Mouse (Mus musculus): Measurements from ENCODE around the gene Gp1bb. TPM values are rescaled to one million over a fixed set of nuclear protein-coding genes. Genes with fewer than 3 reads are reported as not detected.

The Gp1bb gene
- polyA plus RNA-seq, 1 experiment from 2014 or later = 11.1 TPM

DNA sequence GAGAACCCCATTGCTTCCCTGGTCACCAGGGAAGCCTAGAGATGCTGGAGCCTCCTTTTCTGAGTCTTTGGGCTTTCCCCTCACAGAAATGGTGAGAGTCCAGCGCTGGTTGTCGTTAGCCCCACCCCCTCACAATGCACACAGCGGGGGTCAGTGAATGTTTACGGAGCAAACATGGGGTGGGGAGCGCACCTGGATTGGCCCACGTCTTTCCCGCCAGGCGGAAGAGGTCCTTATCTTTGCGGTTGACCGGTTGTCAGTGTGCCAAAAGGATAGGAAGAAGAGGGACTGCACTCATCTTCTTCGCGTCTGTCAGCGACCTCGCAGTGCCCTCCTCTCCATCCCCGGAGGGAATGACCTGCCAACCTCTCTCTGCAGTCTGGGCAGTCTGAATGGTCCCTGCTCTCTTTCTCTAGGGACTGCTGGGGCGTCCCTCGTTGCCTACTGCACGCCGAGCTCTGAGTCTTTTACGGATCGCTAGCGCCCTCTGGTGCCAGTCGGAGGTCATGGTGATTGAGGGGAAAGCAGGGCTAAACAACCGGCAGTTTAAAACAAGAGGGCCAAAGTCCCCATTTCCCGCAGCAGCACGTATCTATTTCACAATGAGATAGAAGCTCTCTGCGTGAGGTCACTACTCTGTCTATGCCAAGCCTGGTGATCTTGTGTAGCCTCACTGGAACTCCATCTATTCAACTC lies 4.7 kb downstream of the Gp1bb start:
- Histone ChIP-seq H3K4me3 (peak overlapping the region; percentile 27), H3K27me3 (peaks cover 80% of the 10 kb centered on the region), H3K27ac (no peak overlapping the region), H3K36me3 (peaks cover 6% of the 10 kb centered on the region), H3K9me3 (replicated peaks) (no peaks in the 10 kb centered on the region), H3K4me1 (peaks cover 20% of the 10 kb centered on the region), H3K9ac (peak overlapping the region; percentile 32; the same call in 1 of the 2 replicates), H3K4me2 (replicated peaks) (peak overlapping the region; percentile 50)
- peak; percentile 55 for ATAC-seq (ENCODE audit: low FRiP score)
- WGBS = 2% methylated on average over 27 of the region's 27 CpGs

DNA sequence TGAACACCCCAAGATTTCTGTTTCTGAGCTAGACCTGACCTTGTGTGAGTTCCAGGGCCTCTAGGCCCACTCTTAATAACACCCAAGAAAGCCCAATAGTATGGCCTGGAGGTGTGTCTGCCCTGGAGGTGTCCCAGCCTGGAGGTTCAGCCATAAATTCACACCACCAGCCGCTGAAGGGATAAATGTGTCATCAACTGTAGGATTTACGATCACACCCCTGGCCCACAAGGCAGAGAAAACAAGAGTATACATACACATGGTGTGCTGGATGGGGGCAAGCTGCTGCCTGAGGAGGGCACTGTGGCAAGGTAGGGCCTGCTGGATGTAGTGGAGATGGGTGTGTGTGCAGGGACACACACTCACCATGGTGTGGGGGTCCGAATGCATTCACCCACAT lies 8.9 kb downstream of the Gp1bb start:
- Histone ChIP-seq H3K27me3 (peaks cover 67% of the 10 kb centered on the region), H3K4me1 (peaks cover 26% of the 10 kb centered on the region), H3K9me3 (replicated peaks) (no peaks in the 10 kb centered on the region), H3K27ac (no peak overlapping the region), H3K4me2 (replicated peaks) (no peak overlapping the region), H3K36me3 (no peaks in the 10 kb centered on the region), H3K9ac (no peak overlapping the region), H3K4me3 (no peak overlapping the region)
- WGBS = 85% methylated on average over 3 of the region's 3 CpGs
- ATAC-seq (ENCODE audit: low FRiP score) = no peak

DNA sequence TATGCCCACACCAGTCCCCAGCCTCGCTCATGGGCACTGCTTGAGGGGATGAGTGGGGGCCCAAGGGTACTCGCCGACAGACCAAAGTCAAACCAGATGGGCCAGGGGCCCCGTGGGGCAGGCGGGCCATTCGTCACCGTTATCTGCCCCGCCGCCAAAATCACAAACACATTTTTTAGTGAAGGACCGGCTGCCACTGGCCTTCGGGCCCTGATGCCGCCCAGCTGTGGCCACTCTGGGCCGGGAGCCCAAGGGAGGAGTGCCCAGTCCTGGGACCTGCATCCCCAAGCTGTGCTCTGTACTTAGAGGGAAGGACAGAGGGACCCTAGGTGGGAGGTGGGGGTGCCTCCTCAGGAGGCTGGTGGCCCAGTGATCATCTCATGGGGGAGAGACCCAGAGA lies 10.5 kb downstream of the Gp1bb start:
- H3K9me3 ChIP-seq (replicated peaks) = no peaks in the 10 kb centered on the region
- 0 out of 2 replicates have a peak, but pooled peaks have one; percentile 39 for ATAC-seq (ENCODE audit: low FRiP score)
- H3K4me2 ChIP-seq (replicated peaks) = no peak overlapping the region
- no peak overlapping the region for H3K27ac ChIP-seq
- H3K9ac ChIP-seq = no peak overlapping the region
- no peaks in the 10 kb centered on the region for H3K36me3 ChIP-seq
- peaks cover 60% of the 10 kb centered on the region for H3K27me3 ChIP-seq
- H3K4me1 ChIP-seq = peaks cover 25% of the 10 kb centered on the region
- no peak overlapping the region for H3K4me3 ChIP-seq
- 35% methylated on average over 13 of the region's 13 CpGs for WGBS

DNA sequence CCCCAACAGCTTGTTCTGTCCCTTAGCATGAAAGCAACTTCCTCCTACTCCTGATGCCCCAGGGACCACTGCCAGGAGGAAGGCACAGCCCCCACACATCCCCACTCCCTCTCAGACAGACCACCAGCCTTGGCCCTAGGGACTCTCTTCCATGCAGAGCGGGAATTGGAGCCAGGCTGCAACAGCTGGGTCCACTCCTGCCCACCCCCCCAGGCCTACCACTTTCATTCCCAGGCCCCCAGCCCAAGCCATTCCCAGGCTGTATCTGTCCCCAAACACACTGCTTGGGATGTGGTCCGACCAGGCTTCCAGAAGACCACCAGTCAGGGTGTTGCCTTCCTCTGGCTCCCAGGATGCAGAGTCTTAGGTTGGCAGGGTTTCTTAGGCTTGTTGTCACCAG lies 13.1 kb downstream of the Gp1bb start:
- peaks cover 27% of the 10 kb centered on the region for H3K4me1 ChIP-seq
- H3K36me3 ChIP-seq = no peaks in the 10 kb centered on the region
- no peak for ATAC-seq (ENCODE audit: low FRiP score)
- H3K9ac ChIP-seq = no peak overlapping the region
- H3K4me3 ChIP-seq = no peak overlapping the region
- peaks cover 43% of the 10 kb centered on the region for H3K27me3 ChIP-seq
- H3K9me3 ChIP-seq (replicated peaks) = no peaks in the 10 kb centered on the region
- H3K4me2 ChIP-seq (replicated peaks) = no peak overlapping the region
- WGBS = 72% methylated on average over 2 of the region's 2 CpGs
- H3K27ac ChIP-seq = no peak overlapping the region

DNA sequence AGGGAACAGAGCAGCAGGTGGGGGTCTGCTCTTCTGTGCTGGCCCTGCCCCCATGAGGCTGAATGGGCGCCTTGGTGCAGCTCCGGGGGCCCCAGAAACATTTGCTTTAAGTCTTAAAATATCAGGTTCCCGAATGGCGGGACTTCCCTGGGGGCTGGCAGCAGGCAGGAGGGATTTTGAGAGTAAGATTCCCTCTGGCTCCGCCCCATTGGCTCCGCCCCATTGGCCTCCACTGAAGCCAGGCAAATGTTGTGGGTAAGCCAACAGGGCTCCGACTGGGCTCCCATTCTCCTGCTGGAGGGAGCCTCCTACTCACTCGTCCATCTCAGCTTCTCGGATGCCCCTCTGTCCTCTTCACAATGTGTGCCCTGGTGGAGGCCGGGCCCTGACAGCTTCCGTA lies 14.0 kb downstream of the Gp1bb start:
- ATAC-seq (ENCODE audit: low FRiP score) = no peak
- no peaks in the 10 kb centered on the region for H3K9me3 ChIP-seq (replicated peaks)

DNA sequence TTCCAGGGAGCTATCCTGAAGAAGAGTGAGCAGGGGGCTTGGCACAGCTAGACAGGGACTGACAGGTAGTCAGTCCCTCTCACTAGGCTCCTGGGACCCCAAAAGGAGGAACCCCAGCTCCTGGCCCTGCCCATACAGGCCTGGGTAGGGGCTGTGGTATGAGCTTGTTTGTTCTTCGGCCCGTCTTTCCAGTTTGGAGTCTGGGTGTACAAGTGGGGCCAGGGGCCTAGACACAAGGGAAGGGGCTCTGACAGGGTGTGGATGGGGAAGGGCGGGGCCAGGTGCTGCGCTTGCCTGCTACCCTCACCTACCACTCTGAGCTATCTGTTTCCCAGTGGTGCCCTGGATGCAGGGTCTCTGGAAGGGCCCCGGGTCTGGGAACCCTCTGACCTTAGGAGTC lies 16.5 kb downstream of the Gp1bb start:
- Histone ChIP-seq H3K4me2 (replicated peaks) (no peak overlapping the region), H3K27me3 (peaks cover 31% of the 10 kb centered on the region), H3K9me3 (replicated peaks) (no peaks in the 10 kb centered on the region), H3K9ac (no peak overlapping the region), H3K4me1 (peaks cover 14% of the 10 kb centered on the region), H3K27ac (no peak overlapping the region), H3K36me3 (no peaks in the 10 kb centered on the region), H3K4me3 (no peak overlapping the region)
- ATAC-seq (ENCODE audit: low FRiP score) = no peak
- 81% methylated on average over 5 of the region's 5 CpGs for WGBS

More for the DNA sequence above, 14.0 kb downstream of the Gp1bb start:
- 0 out of 2 replicates have a peak overlapping the region, but pooled peaks have one; percentile 9 for H3K4me2 ChIP-seq (replicated peaks)
- H3K36me3 ChIP-seq = no peaks in the 10 kb centered on the region
- no peak overlapping the region for H3K9ac ChIP-seq
- peaks cover 45% of the 10 kb centered on the region for H3K27me3 ChIP-seq
- H3K4me1 ChIP-seq = peaks cover 30% of the 10 kb centered on the region
- no peak overlapping the region for H3K4me3 ChIP-seq
- WGBS = 6% methylated on average over 11 of the region's 11 CpGs
- no peak overlapping the region for H3K27ac ChIP-seq

DNA sequence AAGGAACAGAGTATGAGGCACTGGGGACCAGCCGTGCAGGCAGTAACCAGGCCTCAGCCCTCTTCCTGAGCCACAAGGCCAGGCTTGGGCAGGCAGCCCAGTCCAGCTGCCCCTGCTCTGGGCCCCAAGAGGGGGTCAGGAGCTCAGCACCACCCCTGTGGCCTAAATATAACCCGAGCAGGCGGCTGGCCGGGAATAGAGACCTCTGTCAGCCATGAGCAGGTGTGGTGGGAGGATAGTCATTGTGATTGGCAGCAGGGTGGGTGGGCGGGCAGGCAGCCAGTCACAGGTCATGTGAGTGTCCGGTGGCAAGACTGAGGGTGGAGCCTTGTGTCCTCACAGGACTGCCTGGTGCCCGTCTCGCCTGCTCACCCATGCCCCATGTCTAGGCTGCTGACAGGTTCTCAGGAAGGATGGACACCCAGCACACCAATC lies 17.9 kb downstream of the Gp1bb start:
- H3K27ac ChIP-seq = no peak overlapping the region; the same call in 1 of the 2 replicates
- no peak overlapping the region for H3K4me2 ChIP-seq (replicated peaks)
- H3K36me3 ChIP-seq = no peaks in the 10 kb centered on the region
- H3K9ac ChIP-seq = peak overlapping the region; percentile 23; the same call in 1 of the 2 replicates
- no peak for ATAC-seq (ENCODE audit: low FRiP score)
- peaks cover 13% of the 10 kb centered on the region for H3K4me1 ChIP-seq
- H3K9me3 ChIP-seq (replicated peaks) = no peaks in the 10 kb centered on the region
- no peak overlapping the region for H3K4me3 ChIP-seq
- WGBS = 53% methylated on average over 8 of the region's 8 CpGs
- H3K27me3 ChIP-seq = peaks cover 18% of the 10 kb centered on the region

DNA sequence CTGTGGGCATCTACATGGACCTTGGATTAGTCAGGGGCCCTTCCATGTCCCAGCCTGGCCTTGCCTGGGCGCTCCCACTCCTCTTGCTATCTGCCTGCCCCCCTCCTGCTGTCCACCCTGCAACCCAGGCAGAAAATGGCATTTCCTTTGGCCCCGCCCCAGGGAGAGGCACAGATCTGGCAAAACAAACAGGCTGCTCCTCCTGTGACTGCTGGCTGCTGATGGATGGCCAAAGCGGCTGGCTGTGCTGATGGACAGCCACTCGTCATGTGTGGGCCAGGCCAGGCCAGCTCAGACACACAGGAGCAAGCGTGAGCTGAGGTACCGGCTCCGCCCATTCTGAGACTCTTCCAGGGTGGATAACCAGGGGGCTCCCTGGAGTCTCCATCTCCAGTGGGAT lies 20.8 kb downstream of the Gp1bb start:
- no peak for ATAC-seq (ENCODE audit: low FRiP score)
- Histone ChIP-seq H3K4me1 (peaks cover 5% of the 10 kb centered on the region), H3K9ac (no peak overlapping the region), H3K27ac (no peak overlapping the region), H3K9me3 (replicated peaks) (no peaks in the 10 kb centered on the region), H3K36me3 (no peaks in the 10 kb centered on the region), H3K4me2 (replicated peaks) (no peak overlapping the region), H3K27me3 (peaks cover 11% of the 10 kb centered on the region; the same call in 1 of the 2 replicates), H3K4me3 (no peak overlapping the region)
- 54% methylated on average over 7 of the region's 7 CpGs for WGBS

DNA sequence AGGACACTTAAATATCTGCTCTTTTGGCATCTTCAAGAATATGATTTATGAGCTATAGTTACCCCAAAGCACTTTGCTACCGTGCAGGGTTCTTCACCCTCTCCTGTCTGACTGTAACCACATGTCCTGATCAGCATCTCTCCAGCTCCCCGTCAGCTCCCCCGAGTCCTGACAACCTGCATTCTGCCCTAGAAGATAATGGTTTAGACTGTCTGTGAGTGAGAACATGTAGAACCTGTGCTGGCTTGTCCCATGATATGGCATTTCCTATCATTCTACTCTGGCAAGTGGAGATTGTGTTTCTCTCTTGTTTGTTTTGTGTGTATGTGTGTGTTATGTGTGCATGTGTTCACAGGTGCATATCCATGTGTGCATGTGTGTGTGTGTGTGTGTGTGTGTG lies 24.2 kb downstream of the Gp1bb start:
- peaks cover 29% of the 10 kb centered on the region for H3K27me3 ChIP-seq

DNA sequence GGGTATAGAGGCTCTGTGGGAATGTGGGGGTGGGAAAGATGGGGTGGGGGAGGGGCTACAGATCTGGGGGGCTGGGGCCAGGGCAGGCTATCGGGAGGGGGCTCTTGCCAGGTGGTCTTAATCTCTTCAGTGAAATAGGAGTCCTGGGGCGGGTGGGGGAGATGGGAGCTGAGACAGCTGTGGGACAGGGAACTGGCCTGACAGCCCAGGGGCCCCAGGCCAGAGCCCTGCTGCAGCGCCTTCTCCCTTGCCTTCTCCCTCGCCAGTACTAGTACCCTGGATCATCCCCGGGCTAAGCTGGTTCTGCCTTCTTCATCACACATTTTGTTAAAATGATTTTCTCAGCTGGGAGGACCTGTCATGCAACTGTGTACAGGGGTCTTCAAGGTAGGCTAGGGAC lies 25.9 kb downstream of the Gp1bb start:
- no peak overlapping the region for H3K4me2 ChIP-seq (replicated peaks)
- H3K9me3 ChIP-seq (replicated peaks) = no peaks in the 10 kb centered on the region
- H3K27me3 ChIP-seq = peaks cover 45% of the 10 kb centered on the region
- H3K36me3 ChIP-seq = no peaks in the 10 kb centered on the region
- no peak overlapping the region for H3K9ac ChIP-seq
- no peak for ATAC-seq (ENCODE audit: low FRiP score)
- H3K4me1 ChIP-seq = peaks cover 7% of the 10 kb centered on the region
- no peak overlapping the region for H3K27ac ChIP-seq
- WGBS = 46% methylated on average over 4 of the region's 5 CpGs
- no peak overlapping the region for H3K4me3 ChIP-seq

More for the DNA sequence above, 24.2 kb downstream of the Gp1bb start:
- Histone ChIP-seq H3K4me3 (no peak overlapping the region), H3K27ac (no peak overlapping the region), H3K9me3 (replicated peaks) (no peaks in the 10 kb centered on the region), H3K4me1 (no peaks in the 10 kb centered on the region), H3K9ac (0 out of 2 replicates have a peak overlapping the region, but pooled peaks have one; percentile 6), H3K36me3 (no peaks in the 10 kb centered on the region), H3K4me2 (replicated peaks) (no peak overlapping the region)
- ATAC-seq (ENCODE audit: low FRiP score) = no peak
- WGBS = 79% methylated on average over 3 of the region's 3 CpGs

DNA sequence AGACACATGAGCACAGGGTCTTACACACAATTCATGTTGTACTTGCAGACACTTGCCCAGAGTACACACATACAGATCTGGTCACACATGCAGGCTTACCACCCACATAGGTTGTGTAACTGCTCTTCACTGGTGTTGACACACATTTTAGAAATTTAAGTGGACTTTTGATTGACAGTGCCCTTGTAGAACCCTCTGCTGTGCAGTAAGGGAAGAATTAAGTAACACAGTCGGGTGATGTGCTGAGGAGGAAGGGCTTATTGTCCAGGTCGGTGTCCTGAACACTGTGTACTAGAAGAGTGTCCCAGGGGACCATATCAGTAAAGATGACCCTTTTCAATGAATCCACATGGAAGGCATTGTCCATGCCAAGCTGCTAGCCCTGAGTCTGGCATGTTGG lies 28.3 kb downstream of the Gp1bb start:
- H3K9ac ChIP-seq = no peak overlapping the region
- peaks cover 20% of the 10 kb centered on the region for H3K4me1 ChIP-seq
- ATAC-seq (ENCODE audit: low FRiP score) = no peak
- H3K27me3 ChIP-seq = peaks cover 68% of the 10 kb centered on the region
- no peaks in the 10 kb centered on the region for H3K36me3 ChIP-seq
- no peak overlapping the region for H3K4me2 ChIP-seq (replicated peaks)
- H3K27ac ChIP-seq = no peak overlapping the region
- WGBS = 65% methylated on average over 2 of the region's 2 CpGs
- no peaks in the 10 kb centered on the region for H3K9me3 ChIP-seq (replicated peaks)
- no peak overlapping the region for H3K4me3 ChIP-seq

DNA sequence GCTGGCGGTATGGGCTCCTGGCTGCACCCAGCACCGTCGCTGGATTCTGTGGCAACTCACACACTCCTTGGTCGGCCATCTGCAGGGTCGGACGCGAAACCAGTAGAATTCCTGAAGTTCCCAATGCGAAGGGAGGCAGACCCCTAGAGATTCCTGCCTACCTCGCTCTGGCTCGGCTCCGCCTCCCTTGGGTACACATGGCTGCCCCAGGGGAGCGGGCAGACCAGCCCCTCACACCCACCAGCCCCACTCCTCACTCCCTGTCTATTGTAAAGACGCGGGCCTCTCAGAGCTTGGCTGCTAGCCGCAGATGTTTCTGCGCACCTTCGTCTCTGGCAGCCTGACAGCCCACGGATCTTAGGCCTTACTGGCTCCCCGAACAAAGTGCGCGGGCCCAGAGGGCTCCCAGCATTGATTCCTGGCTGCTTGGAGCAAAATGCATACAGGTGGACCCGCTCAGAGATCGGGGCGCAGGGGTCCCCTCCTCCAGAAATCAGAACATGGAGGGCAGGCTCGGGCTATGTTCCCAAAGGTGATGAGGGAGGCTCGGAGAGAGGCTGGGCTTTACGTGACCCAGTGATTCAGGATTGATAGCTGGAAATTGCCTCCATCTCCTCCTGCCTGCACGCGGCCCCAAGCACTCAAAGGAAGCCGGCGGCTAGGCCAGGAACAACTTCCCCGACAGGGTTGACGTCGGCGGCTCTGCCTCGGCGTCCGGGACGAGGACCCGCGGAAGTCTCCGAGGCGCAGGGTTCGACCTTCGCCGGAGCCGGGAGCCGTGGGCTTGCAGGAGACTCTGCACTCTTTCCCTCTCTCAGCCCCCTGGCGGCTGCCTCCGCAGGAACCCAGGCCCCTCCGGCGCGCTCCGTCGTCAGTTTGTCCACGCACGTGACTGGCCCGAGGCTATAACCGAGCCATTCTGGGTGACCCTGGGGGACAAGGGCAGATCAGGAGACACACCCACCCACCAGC lies 30.9 kb downstream of the Gp1bb start:
- Histone ChIP-seq H3K9me3 (replicated peaks) (no peaks in the 10 kb centered on the region), H3K4me3 (peak overlapping the region; percentile 16), H3K4me1 (peaks cover 36% of the 10 kb centered on the region), H3K27me3 (peaks cover 86% of the 10 kb centered on the region), H3K9ac (peak overlapping the region; percentile 18; the same call in 1 of the 2 replicates), H3K36me3 (no peaks in the 10 kb centered on the region), H3K27ac (no peak overlapping the region), H3K4me2 (replicated peaks) (peak overlapping the region; percentile 39)
- ATAC-seq (ENCODE audit: low FRiP score) = no peak
- 2% methylated on average over 59 of the region's 59 CpGs for WGBS
